Mouse (Mus musculus) layer of hippocampus, adult 8-10 months (tissue): Measurements from ENCODE around the gene Pigu. TPM values are rescaled to one million over a fixed set of nuclear protein-coding genes. Genes with fewer than 3 reads are reported as not detected.

ENCODE experiments used
- DNase-seq, 2 experiments: peaks; one replicate each; pipeline ENCODE4 v3.0.0; 2022; ENCODE audit warnings: low spot score in 2 of 2
- total RNA-seq, 4 experiments: library from RNA; stranded (reverse); gene quantifications; 2 replicates each; pipeline ENCODE4 v1.2.4; 2022

Pigu gene
- total RNA-seq, 4 experiments from 2014 or later = 27.7 to 32.6 (median 30.2) TPM

GRCm38 (mm10) chr2:155367635-155368284 is 10.5 kb upstream of the Pigu start:
- DNase-seq = no peak

GRCm38 (mm10) chr2:155357686-155358399 is 613 bp upstream of the Pigu start:
- DNase-seq = no peak

- no peak for DNase-seq
Measured at GRCm38 (mm10) chr2:155354402-155354801, 2.8 kb downstream of the Pigu start.

- DNase-seq = no peak
Measured at GRCm38 (mm10) chr2:155346670-155347069, 10.6 kb downstream of the Pigu start.

GRCm38 (mm10) chr2:155340166-155340565 is 17.1 kb downstream of the Pigu start:
- no peak for DNase-seq

- DNase-seq = no peak
Measured at GRCm38 (mm10) chr2:155336254-155336653, 21.0 kb downstream of the Pigu start.

- no peak for DNase-seq
Measured at GRCm38 (mm10) chr2:155335231-155335630, 22.0 kb downstream of the Pigu start.

- no peak for DNase-seq
Measured at GRCm38 (mm10) chr2:155333421-155333820, 23.8 kb downstream of the Pigu start.

GRCm38 (mm10) chr2:155331351-155331750 is 25.9 kb downstream of the Pigu start:
- no peak for DNase-seq

- peak in 1 of 2 experiments; percentile 35 for DNase-seq
Measured at GRCm38 (mm10) chr2:155330811-155331210, 26.4 kb downstream of the Pigu start.

- no peak for DNase-seq
Measured at GRCm38 (mm10) chr2:155329707-155330106, 27.5 kb downstream of the Pigu start.

GRCm38 (mm10) chr2:155328906-155329305 is 28.3 kb downstream of the Pigu start:
- no peak for DNase-seq

- DNase-seq = no peak
Measured at GRCm38 (mm10) chr2:155327906-155328305, 29.3 kb downstream of the Pigu start.

- DNase-seq = no peak
Measured at GRCm38 (mm10) chr2:155326001-155326400, 31.2 kb downstream of the Pigu start.

GRCm38 (mm10) chr2:155320596-155320995 is 36.6 kb downstream of the Pigu start:
- no peak for DNase-seq

- no peak for DNase-seq
Measured at GRCm38 (mm10) chr2:155318618-155319017, 38.6 kb downstream of the Pigu start.

- no peak for DNase-seq
Measured at GRCm38 (mm10) chr2:155313671-155314070, 43.6 kb downstream of the Pigu start.

- no peak for DNase-seq
Measured at GRCm38 (mm10) chr2:155308936-155309592, 48.2 kb downstream of the Pigu start.

GRCm38 (mm10) chr2:155299563-155299962 is 57.7 kb downstream of the Pigu start:
- DNase-seq = no peak

GRCm38 (mm10) chr2:155295453-155295852 is 61.8 kb downstream of the Pigu start:
- DNase-seq = no peak

- DNase-seq = no peak
Measured at GRCm38 (mm10) chr2:155293946-155294345, 63.3 kb downstream of the Pigu start.

- no peak for DNase-seq
Measured at GRCm38 (mm10) chr2:155293382-155293781, 63.8 kb downstream of the Pigu start.
